Mouse (Mus musculus) brain, embryonic 14.5 days (tissue): ENCODE measurements at regions not wholly inside any gene's neighbourhood (a gene's known extent, or its start where the extent isn't known, plus 50 kb on each side); places are given as distances from the start of the nearest gene placed in this dataset.
"Not testable (repeated sequence)": the region's sequence is repeated elsewhere in the genome, so short reads cannot be mapped to it uniquely, and the experiment has no call there.

Experiments used
- CTCF ChIP-seq: fragments of 200-500 bp; IDR thresholded peaks from 2 replicates; pipeline ENCODE4 v1.5.1; 2012; ENCODE audit warnings: inconsistent platforms, mild to moderate bottlenecking, moderate library complexity, borderline replicate concordance; ENCODE audit not compliant: insufficient read depth, insufficient read length; ENCODE audit errors: extremely low read depth
- POLR2A ChIP-seq: fragments of 200-500 bp; IDR thresholded peaks from 2 replicates; pipeline ENCODE4 v1.6.1; 2012; ENCODE audit warnings: mild to moderate bottlenecking, inconsistent platforms, borderline replicate concordance; ENCODE audit not compliant: poor library complexity, insufficient read depth, insufficient read length, severe bottlenecking; ENCODE audit errors: extremely low read depth

- not testable (repeated sequence) for TF ChIP-seq CTCF, POLR2A
Observed at GRCm38 (mm10) chr2:107158836-107159402, 99.5 kb upstream of the Fshb start.
